Mouse (Mus musculus): ENCODE data around the gene Hs2st1. TPM values are rescaled to one million over a fixed set of nuclear protein-coding genes. Genes with fewer than 3 reads are reported as not detected.

The Hs2st1 gene
- total RNA-seq, 2 experiments from 2014 or later = 13.9 to 14.7 TPM

- DNase-seq (ENCODE audit: low spot score in 2 of 2) = peak in 1 of 2 experiments; percentile 16
Measured at GRCm38 (mm10) chr3:144453701-144454430, 116.1 kb downstream of the Hs2st1 start.

GRCm38 (mm10) chr3:144448977-144449376 lies 121.0 kb downstream of the Hs2st1 start:
- peak in 1 of 2 experiments; percentile 33 for DNase-seq (ENCODE audit: low spot score in 2 of 2)

GRCm38 (mm10) chr3:144447917-144448316 lies 122.1 kb downstream of the Hs2st1 start:
- DNase-seq (ENCODE audit: low spot score in 2 of 2) = no peak

- no peak for DNase-seq (ENCODE audit: low spot score in 2 of 2)
Measured at GRCm38 (mm10) chr3:144446081-144446634, 123.8 kb downstream of the Hs2st1 start.

- DNase-seq (ENCODE audit: low spot score in 2 of 2) = no peak
Measured at GRCm38 (mm10) chr3:144437871-144438398, 132.0 kb downstream of the Hs2st1 start.

- DNase-seq (ENCODE audit: low spot score in 2 of 2) = no peak
Measured at GRCm38 (mm10) chr3:144436076-144436475, 133.9 kb downstream of the Hs2st1 start.

- DNase-seq (ENCODE audit: low spot score in 2 of 2) = no peak
Measured at GRCm38 (mm10) chr3:144435281-144435680, 134.7 kb downstream of the Hs2st1 start.

GRCm38 (mm10) chr3:144434276-144434675 lies 135.7 kb downstream of the Hs2st1 start:
- no peak for DNase-seq (ENCODE audit: low spot score in 2 of 2)

- no peak for DNase-seq (ENCODE audit: low spot score in 2 of 2)
Measured at GRCm38 (mm10) chr3:144433039-144433438, 136.9 kb downstream of the Hs2st1 start.

GRCm38 (mm10) chr3:144432143-144432577 lies 137.8 kb downstream of the Hs2st1 start:
- peak in 1 of 2 experiments; percentile 18 for DNase-seq (ENCODE audit: low spot score in 2 of 2)

GRCm38 (mm10) chr3:144428514-144429431 lies 141.2 kb downstream of the Hs2st1 start:
- no peak for DNase-seq (ENCODE audit: low spot score in 2 of 2)

GRCm38 (mm10) chr3:144425041-144425448 lies 144.9 kb downstream of the Hs2st1 start:
- DNase-seq (ENCODE audit: low spot score in 2 of 2) = no peak

- DNase-seq (ENCODE audit: low spot score in 2 of 2) = no peak
Measured at GRCm38 (mm10) chr3:144421404-144422180, 148.4 kb downstream of the Hs2st1 start.

- no peak for DNase-seq (ENCODE audit: low spot score in 2 of 2)
Measured at GRCm38 (mm10) chr3:144413821-144414220, 156.2 kb downstream of the Hs2st1 start.

- DNase-seq (ENCODE audit: low spot score in 2 of 2) = no peak
Measured at GRCm38 (mm10) chr3:144412538-144413272, 157.3 kb downstream of the Hs2st1 start.

- no peak for DNase-seq (ENCODE audit: low spot score in 2 of 2)
Measured at GRCm38 (mm10) chr3:144411650-144412278, 158.2 kb downstream of the Hs2st1 start.

GRCm38 (mm10) chr3:144411051-144411542 lies 158.9 kb downstream of the Hs2st1 start:
- no peak for DNase-seq (ENCODE audit: low spot score in 2 of 2)

- no peak for DNase-seq (ENCODE audit: low spot score in 2 of 2)
Measured at GRCm38 (mm10) chr3:144408953-144409352, 161.0 kb downstream of the Hs2st1 start.

- DNase-seq (ENCODE audit: low spot score in 2 of 2) = no peak
Measured at GRCm38 (mm10) chr3:144405331-144405730, 164.7 kb downstream of the Hs2st1 start.
